Mouse (Mus musculus) left cerebral cortex, postnatal 14 days (tissue): ENCODE results near the gene Spata17. TPM values are rescaled to one million over a fixed set of nuclear protein-coding genes. Genes with fewer than 3 reads are reported as not detected.
A peak's percentile ranks its signal among the peaks of the same experiment; 100 is the strongest.

ENCODE experiments used
- DNase-seq, 2 experiments: peaks; one replicate each; pipeline ENCODE4 v3.0.0; 2021 to 2022; ENCODE audit warnings: low spot score in 2 of 2, mixed read lengths in 1 of 2
- intact Hi-C: fragments of 180-260 bp; cut with DNase I; formaldehyde crosslinking; loops from one replicate; pipeline ENCODE4 v1.15.1; 2025
- long read RNA-seq, 2 experiments: library from polyadenylated mRNA; stranded (forward); transcript quantifications; one replicate each; pipeline ENCODE4 v2.0.0; 2021
- total RNA-seq, 2 experiments: library from RNA; stranded (reverse); gene quantifications; 2 replicates each; pipeline ENCODE4 v1.2.3; 2021

The Spata17 gene
- under 1 TPM in 1 of 2 experiments, not detected in 1; 0.24 TPM for total RNA-seq
- long read RNA-seq, experiment 1 = 0 reads
- long read RNA-seq, experiment 2 = 0 reads

GRCm38 (mm10) chr1:187215181-187216116, at the start of gene Spata17, which contains the start of gene Gpatch2:
TSS of gene Spata17 (minus strand) at chr1:187215465.
TSS of gene Gpatch2 (plus strand) at chr1:187215508.
- DNase-seq = peak; percentile 54 to 75
- intact Hi-C loops = no loop called here

- DNase-seq = no peak
- intact Hi-C loops = no loop called here
Measured at GRCm38 (mm10) chr1:187258756-187259155, 43.5 kb upstream of the Spata17 start.

GRCm38 (mm10) chr1:187250741-187251262, 35.5 kb upstream of the Spata17 start:
- peak in 1 of 2 experiments; percentile 35 for DNase-seq

GRCm38 (mm10) chr1:187244734-187245133, 29.5 kb upstream of the Spata17 start:
- intact Hi-C loops = no loop called here
- no peak for DNase-seq

More at GRCm38 (mm10) chr1:187250741-187251262, 35.5 kb upstream of the Spata17 start:
- intact Hi-C loops = no loop called here

GRCm38 (mm10) chr1:187241329-187241728, 26.1 kb upstream of the Spata17 start:
- intact Hi-C loops = no loop called here
- no peak for DNase-seq

GRCm38 (mm10) chr1:187240304-187240703, 25.0 kb upstream of the Spata17 start:
- intact Hi-C loops = no loop called here
- DNase-seq = no peak

- DNase-seq = no peak
- intact Hi-C loops = no loop called here
Measured at GRCm38 (mm10) chr1:187238061-187238460, 22.8 kb upstream of the Spata17 start.

- intact Hi-C loops = no loop called here
- DNase-seq = no peak
Measured at GRCm38 (mm10) chr1:187236296-187236695, 21.0 kb upstream of the Spata17 start.

GRCm38 (mm10) chr1:187235161-187235560, 19.9 kb upstream of the Spata17 start:
- DNase-seq = no peak
- intact Hi-C loops = no loop called here

GRCm38 (mm10) chr1:187232996-187233615, 17.8 kb upstream of the Spata17 start:
- intact Hi-C loops = no loop called here

GRCm38 (mm10) chr1:187232196-187232955, 17.1 kb upstream of the Spata17 start:
- DNase-seq = no peak
- intact Hi-C loops = no loop called here

More at GRCm38 (mm10) chr1:187232996-187233615, 17.8 kb upstream of the Spata17 start:
- no peak for DNase-seq

- DNase-seq = no peak
- intact Hi-C loops = no loop called here
Measured at GRCm38 (mm10) chr1:187230255-187230654, 15.0 kb upstream of the Spata17 start.

- intact Hi-C loops = no loop called here
- DNase-seq = no peak
Measured at GRCm38 (mm10) chr1:187228414-187229146, 13.3 kb upstream of the Spata17 start.

- no peak for DNase-seq
- intact Hi-C loops = no loop called here
Measured at GRCm38 (mm10) chr1:187226328-187227025, 11.2 kb upstream of the Spata17 start.

- intact Hi-C loops = no loop called here
- no peak for DNase-seq
Measured at GRCm38 (mm10) chr1:187220756-187221155, 5.5 kb upstream of the Spata17 start.

GRCm38 (mm10) chr1:187216620-187217410, 1.6 kb upstream of the Spata17 start:
- no peak for DNase-seq
- intact Hi-C loops = no loop called here

- intact Hi-C loops = no loop called here
- no peak for DNase-seq
Measured at GRCm38 (mm10) chr1:187210736-187211135, 4.5 kb downstream of the Spata17 start.
